Mouse (Mus musculus) left cerebral cortex, postnatal 4 days (tissue): ENCODE data around the gene Nt5c3b. TPM values are rescaled to one million over a fixed set of nuclear protein-coding genes. Genes with fewer than 3 reads are reported as not detected.

Experiments used
- DNase-seq: peaks from one replicate; pipeline ENCODE4 v3.0.0-alpha.2; 2022
- intact Hi-C: fragments of 180-260 bp; cut with DNase I; formaldehyde crosslinking; loops from one replicate; pipeline ENCODE4 v1.15.1; 2025
- microRNA-seq: library from miRNA; unstranded; fragments of <30 nt; microRNA quantifications from one replicate; pipeline ENCODE4 v1.2.0, GENCODE M21; 2022
- total RNA-seq, 2 experiments: library from RNA; stranded (reverse); gene quantifications; 2 replicates each; pipeline ENCODE4 v1.2.3; 2021

Gene Nt5c3b
- total RNA-seq, 2 experiments from 2014 or later, result 85.5 to 91.9 TPM

GRCm38 (mm10) chr11:100387111-100387510 is 54.5 kb downstream of the Nt5c3b start:
- intact Hi-C loops, result no loop called here
- no peak for DNase-seq

GRCm38 (mm10) chr11:100386586-100386985 is 55.0 kb downstream of the Nt5c3b start:
- DNase-seq, result no peak
- intact Hi-C loops, result no loop called here

DNA sequence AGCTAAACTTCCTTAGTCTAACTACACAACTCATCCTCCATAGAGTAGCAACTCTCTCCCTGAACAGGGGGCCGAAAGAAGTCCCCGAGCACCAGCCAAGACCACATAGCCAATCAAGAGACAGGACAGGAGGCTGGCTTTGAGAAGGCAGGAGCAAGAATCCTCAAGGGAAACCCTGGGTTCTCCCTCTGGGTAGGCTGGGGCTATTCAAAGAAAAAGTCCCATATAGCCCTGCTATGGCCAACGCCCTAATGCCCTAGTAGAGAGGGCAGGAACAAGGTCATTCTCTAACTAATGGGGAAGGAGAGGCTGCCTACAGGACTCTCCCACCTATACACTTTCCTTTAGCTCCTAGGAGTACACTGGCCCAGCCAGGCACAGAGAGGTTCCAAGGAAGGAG is 56.6 kb downstream of the Nt5c3b start:
- intact Hi-C loops, result no loop called here
- DNase-seq, result no peak

- DNase-seq, result no peak
- intact Hi-C loops, result no loop called here
These were observed 58.9 kb downstream of the Nt5c3b start for GRCm38 (mm10) chr11:100382682-100383081.

DNA sequence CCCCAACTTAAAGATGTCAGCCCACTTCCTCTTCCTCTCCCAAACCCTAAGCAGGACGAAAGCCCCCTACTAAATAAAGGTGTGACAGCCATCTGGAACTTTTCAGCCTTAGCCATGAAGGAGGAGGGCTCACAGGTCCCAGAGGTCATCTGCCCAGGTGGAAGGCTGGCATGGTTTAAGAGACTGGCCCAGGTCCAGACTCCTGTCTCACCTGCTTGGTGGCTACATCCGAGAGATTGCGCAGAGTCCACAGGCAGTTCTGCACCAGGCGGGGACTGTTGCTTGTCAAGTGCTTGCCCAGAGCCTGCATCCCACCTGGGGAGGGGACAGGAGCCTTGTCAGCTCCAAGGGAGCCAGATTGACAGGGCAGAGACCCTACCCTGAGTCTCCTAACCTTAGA is 62.3 kb downstream of the Nt5c3b start:
- no peak for DNase-seq
- intact Hi-C loops, result no loop called here

DNA sequence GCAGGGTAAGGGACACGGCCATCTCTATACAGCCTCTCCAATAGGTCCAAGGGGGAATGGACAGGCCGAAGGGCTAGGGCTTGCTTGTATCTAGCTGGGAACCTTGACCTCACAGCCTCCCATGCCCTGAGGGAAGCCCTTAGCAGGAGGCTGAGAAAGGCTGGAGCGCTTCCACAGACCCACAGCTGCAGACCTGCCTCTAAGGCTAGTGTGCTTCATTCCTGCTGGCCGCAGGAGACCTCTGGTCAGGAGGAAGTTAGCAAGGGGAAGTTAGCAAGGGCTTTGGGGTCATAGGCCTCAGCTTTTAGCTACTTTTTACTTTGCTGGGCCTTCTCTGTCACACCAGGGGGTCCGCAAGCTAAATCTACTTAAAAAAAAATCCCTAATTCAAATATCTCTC is 63.2 kb downstream of the Nt5c3b start:
- intact Hi-C loops, result no loop called here
- no peak for DNase-seq

DNA sequence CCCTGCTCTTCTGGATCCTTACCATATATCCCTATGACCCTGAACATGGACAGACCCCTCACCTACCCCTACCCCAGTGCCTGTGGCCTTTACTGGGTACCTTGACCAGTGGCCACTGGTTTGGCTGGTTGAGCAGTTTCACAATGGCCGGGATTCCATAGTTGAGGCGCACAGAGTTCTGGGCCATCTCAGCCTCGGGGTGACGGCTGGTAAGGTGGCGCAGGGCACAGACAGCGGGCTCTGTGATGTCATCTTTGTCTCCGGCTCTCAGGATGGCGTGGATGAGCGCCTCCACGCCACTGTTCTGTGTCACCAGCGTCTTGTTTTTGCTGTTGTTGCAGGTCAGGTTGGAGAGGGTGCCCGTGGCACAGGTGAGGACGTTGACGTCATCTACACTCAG is 63.6 kb downstream of the Nt5c3b start:
- DNase-seq, result no peak
- intact Hi-C loops, result no loop called here

DNA sequence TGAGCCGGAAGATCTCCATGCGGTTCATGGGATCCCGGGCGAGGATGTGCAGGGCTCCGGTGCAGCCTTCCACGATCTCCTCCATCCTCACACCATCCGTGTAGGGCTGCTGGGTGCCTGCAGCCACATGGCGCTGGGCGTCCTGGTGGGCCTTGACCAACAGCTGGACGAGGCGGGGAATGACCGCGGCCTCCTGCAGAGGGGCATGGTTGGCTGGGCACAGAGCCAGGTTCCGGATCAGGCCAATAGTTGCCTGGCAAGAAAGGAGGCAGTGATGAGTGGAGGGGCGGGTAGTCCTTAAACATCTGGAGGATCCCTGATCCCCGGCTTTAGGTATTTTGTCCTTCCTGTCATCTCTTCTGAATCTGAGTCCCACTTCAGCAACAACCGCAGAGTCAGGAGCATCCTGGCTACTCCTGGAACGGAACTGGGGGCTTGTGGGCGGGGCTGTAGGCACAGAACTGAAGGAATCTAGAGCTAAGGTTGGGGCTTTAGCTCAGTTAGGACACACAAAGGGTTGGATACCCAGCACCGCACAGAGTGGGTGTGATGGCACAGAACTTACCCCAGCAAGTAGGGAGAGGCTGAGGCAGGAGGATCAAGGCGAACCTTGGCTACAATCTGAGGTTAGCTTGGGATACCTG is 64.7 kb downstream of the Nt5c3b start:
- DNase-seq, result no peak
- intact Hi-C loops, result no loop called here

DNA sequence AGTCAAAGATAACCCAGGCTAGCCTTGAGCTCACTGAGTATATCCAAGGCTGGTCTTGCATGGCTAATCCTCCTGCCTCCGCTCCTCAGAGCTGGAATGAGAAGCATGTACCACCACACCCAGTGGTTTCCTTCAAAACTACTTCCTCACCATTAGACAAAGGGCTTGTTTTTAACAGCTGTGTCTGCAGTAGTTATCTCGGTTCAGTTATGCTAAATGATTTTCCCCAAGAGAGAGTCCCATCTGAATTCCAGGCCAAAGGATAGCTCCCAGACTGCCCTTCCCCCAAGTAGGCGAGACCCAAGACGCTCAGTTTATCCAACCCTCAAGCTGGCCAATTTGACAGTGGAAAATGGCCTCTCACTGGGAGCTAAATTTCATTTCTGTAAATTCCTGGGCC is 65.6 kb downstream of the Nt5c3b start:
- intact Hi-C loops, result no loop called here
- no peak for DNase-seq

- intact Hi-C loops, result no loop called here
These were observed 66.5 kb downstream of the Nt5c3b start for GRCm38 (mm10) chr11:100375127-100375526.

More at GRCm38 (mm10) chr11:100375127-100375526, 66.5 kb downstream of the Nt5c3b start:
- no peak for DNase-seq

Small RNAs within 50 kb of the gene (microRNA-seq; reads per million reads assigned to microRNA genes)
- gene Gm27374 (not detected), gene Mir7116 (not detected)

Other genes with a start within 250 kb of the Nt5c3b start
- under 1 TPM; 0.52 to 0.56 TPM for gene Krt9, start 248.6 kb downstream of the Nt5c3b start, total RNA-seq
- gene Krt14, start 234.3 kb downstream of the Nt5c3b start, total RNA-seq, result under 1 TPM in 1 of 2 experiments, not detected in 1; 0.32 TPM
- not detected for gene Krt16, start 192.9 kb downstream of the Nt5c3b start, total RNA-seq
- gene Krt17, start 180.8 kb downstream of the Nt5c3b start, total RNA-seq, result not detected
- gene Krt42, start 171.9 kb downstream of the Nt5c3b start, total RNA-seq, result not detected
- gene Eif1, start 121.9 kb downstream of the Nt5c3b start, total RNA-seq, result 100 to 1,000 TPM; 642 to 677 TPM
- not detected for gene Gast, start 107.4 kb downstream of the Nt5c3b start, total RNA-seq
- 100 to 1,000 TPM in 1 of 2 experiments, 10 to 100 TPM in 1; 43.8 to 116 TPM for gene Hap1, start 85.7 kb downstream of the Nt5c3b start, total RNA-seq
- 10 to 100 TPM; 74.2 to 77.9 TPM for gene Jup, start 44.0 kb downstream of the Nt5c3b start, total RNA-seq
- gene P3h4, start 27.0 kb downstream of the Nt5c3b start, total RNA-seq, result 1 to 10 TPM; 8.1 to 9.9 TPM
- gene Fkbp10, start 26.1 kb downstream of the Nt5c3b start, total RNA-seq, result 10 to 100 TPM; 13.7 to 15.0 TPM
- gene Klhl10, start 109 bp upstream of the Nt5c3b start, total RNA-seq, result 1 to 10 TPM; 1.9 to 3.1 TPM
- 10 to 100 TPM; 50.7 to 54.1 TPM for gene Klhl11, start 30.9 kb upstream of the Nt5c3b start, total RNA-seq
- 100 to 1,000 TPM; 211 to 219 TPM for gene Acly, start 86.2 kb upstream of the Nt5c3b start, total RNA-seq
- under 1 TPM; 0.58 to 0.93 TPM for gene Ttc25, start 103.8 kb upstream of the Nt5c3b start, total RNA-seq
- 10 to 100 TPM; 25.6 to 29.6 TPM for gene Cnp, start 133.1 kb upstream of the Nt5c3b start, total RNA-seq
- 10 to 100 TPM; 37.7 to 39.9 TPM for gene Nkiras2, start 177.4 kb upstream of the Nt5c3b start, total RNA-seq
- gene Dnajc7, start 178.4 kb upstream of the Nt5c3b start, total RNA-seq, result 100 to 1,000 TPM; 276 to 297 TPM